Mouse (Mus musculus): ENCODE results near the gene Fbrsl1. TPM values are rescaled to one million over a fixed set of nuclear protein-coding genes. Genes with fewer than 3 reads are reported as not detected.

The Fbrsl1 gene
- polyA plus RNA-seq (2012; rRNA removed) = 64.9 and 107 TPM in 2 replicates

GRCm38 (mm10) chr5:110448436-110449134 is at the start of gene Fbrsl1:
Gene Fbrsl1 (minus strand): TSS chr5:110448503.
- 1% methylated on average over 45 of the region's 46 CpGs for WGBS
- TF ChIP-seq CTCF (IDR thresholded peaks at IDR 0.05; ENCODE audit: insufficient read depth, low read length) (no peak), POLR2A (IDR thresholded peaks at IDR 0.05; ENCODE audit: borderline replicate concordance, extremely low read depth, low read depth, low read length) (peak; percentile 94)
- DNase-seq = peak; percentile 98

GRCm38 (mm10) chr5:110498071-110498470 is 49.8 kb upstream of the Fbrsl1 start:
- Histone ChIP-seq H3K4me1 (ENCODE audit: control insufficient read depth, insufficient read depth, low read length) (no peaks in the 10 kb centered on the region), H3K4me3 (replicated peaks; ENCODE audit: extremely low read depth, low read depth, low read length) (no peak overlapping the region)
- TF ChIP-seq CTCF (IDR thresholded peaks at IDR 0.05; ENCODE audit: insufficient read depth, low read length) (no peak), POLR2A (IDR thresholded peaks at IDR 0.05; ENCODE audit: borderline replicate concordance, extremely low read depth, low read depth, low read length) (no peak)
- 40% methylated on average over 10 of the region's 10 CpGs for WGBS
- no peak for DNase-seq

More at GRCm38 (mm10) chr5:110448436-110449134, at the start of gene Fbrsl1:
- Histone ChIP-seq H3K4me1 (ENCODE audit: control insufficient read depth, insufficient read depth, low read length) (peaks cover 9% of the 10 kb centered on the region; the same call in 1 of the 2 replicates), H3K4me3 (replicated peaks; ENCODE audit: extremely low read depth, low read depth, low read length) (peak within 1 kb of the TSS; percentile 77)

- H3K4me3 ChIP-seq (replicated peaks; ENCODE audit: extremely low read depth, low read depth, low read length) = no peak overlapping the region
- no peak for TF ChIP-seq CTCF (IDR thresholded peaks at IDR 0.05; ENCODE audit: insufficient read depth, low read length)
- H3K4me1 ChIP-seq (ENCODE audit: control insufficient read depth, insufficient read depth, low read length) = no peaks in the 10 kb centered on the region
- DNase-seq = no peak
- 78% methylated on average over 5 of the region's 5 CpGs for WGBS
These were observed 49.3 kb upstream of the Fbrsl1 start for GRCm38 (mm10) chr5:110497556-110497955.

GRCm38 (mm10) chr5:110495051-110495450 is 46.7 kb upstream of the Fbrsl1 start:
- 96% methylated on average over 6 of the region's 6 CpGs for WGBS
- no peak for TF ChIP-seq POLR2A (IDR thresholded peaks at IDR 0.05; ENCODE audit: borderline replicate concordance, extremely low read depth, low read depth, low read length)
- no peak for TF ChIP-seq CTCF (IDR thresholded peaks at IDR 0.05; ENCODE audit: insufficient read depth, low read length)
- Histone ChIP-seq H3K4me1 (ENCODE audit: control insufficient read depth, insufficient read depth, low read length) (no peaks in the 10 kb centered on the region), H3K4me3 (replicated peaks; ENCODE audit: extremely low read depth, low read depth, low read length) (no peak overlapping the region)
- DNase-seq = no peak

- Histone ChIP-seq H3K4me1 (ENCODE audit: control insufficient read depth, insufficient read depth, low read length) (no peaks in the 10 kb centered on the region), H3K4me3 (replicated peaks; ENCODE audit: extremely low read depth, low read depth, low read length) (no peak overlapping the region)
- TF ChIP-seq POLR2A (IDR thresholded peaks at IDR 0.05; ENCODE audit: borderline replicate concordance, extremely low read depth, low read depth, low read length) = no peak
- no peak for TF ChIP-seq CTCF (IDR thresholded peaks at IDR 0.05; ENCODE audit: insufficient read depth, low read length)
- 55% methylated on average over 4 of the region's 4 CpGs for WGBS
- no peak for DNase-seq
These were observed 46.1 kb upstream of the Fbrsl1 start for GRCm38 (mm10) chr5:110494396-110494795.

GRCm38 (mm10) chr5:110493785-110494184 is 45.5 kb upstream of the Fbrsl1 start:
- TF ChIP-seq CTCF (IDR thresholded peaks at IDR 0.05; ENCODE audit: insufficient read depth, low read length) (peak; percentile 86), POLR2A (IDR thresholded peaks at IDR 0.05; ENCODE audit: borderline replicate concordance, extremely low read depth, low read depth, low read length) (no peak)
- Histone ChIP-seq H3K4me1 (ENCODE audit: control insufficient read depth, insufficient read depth, low read length) (no peaks in the 10 kb centered on the region), H3K4me3 (replicated peaks; ENCODE audit: extremely low read depth, low read depth, low read length) (no peak overlapping the region)
- peak; percentile 53 for DNase-seq
- whole genome bisulfite sequencing = 5% methylated on average over 4 of the region's 4 CpGs

GRCm38 (mm10) chr5:110489639-110490038 is 41.3 kb upstream of the Fbrsl1 start:
- H3K4me3 ChIP-seq (replicated peaks; ENCODE audit: extremely low read depth, low read depth, low read length) = no peak overlapping the region
- TF ChIP-seq CTCF (IDR thresholded peaks at IDR 0.05; ENCODE audit: insufficient read depth, low read length) (no peak), POLR2A (IDR thresholded peaks at IDR 0.05; ENCODE audit: borderline replicate concordance, extremely low read depth, low read depth, low read length) (no peak)
- peaks cover 7% of the 10 kb centered on the region for H3K4me1 ChIP-seq (ENCODE audit: control insufficient read depth, insufficient read depth, low read length)
- no peak for DNase-seq
- WGBS = 53% methylated on average over 4 of the region's 4 CpGs

GRCm38 (mm10) chr5:110487943-110488342 is 39.6 kb upstream of the Fbrsl1 start:
- no peak for DNase-seq
- TF ChIP-seq POLR2A (IDR thresholded peaks at IDR 0.05; ENCODE audit: borderline replicate concordance, extremely low read depth, low read depth, low read length) = no peak
- no peak for TF ChIP-seq CTCF (IDR thresholded peaks at IDR 0.05; ENCODE audit: insufficient read depth, low read length)
- 50% methylated on average over 1 of the region's 1 CpGs for WGBS
- Histone ChIP-seq H3K4me1 (ENCODE audit: control insufficient read depth, insufficient read depth, low read length) (peaks cover 7% of the 10 kb centered on the region), H3K4me3 (replicated peaks; ENCODE audit: extremely low read depth, low read depth, low read length) (no peak overlapping the region)

GRCm38 (mm10) chr5:110486674-110487334 is 38.5 kb upstream of the Fbrsl1 start:
- Histone ChIP-seq H3K4me1 (ENCODE audit: control insufficient read depth, insufficient read depth, low read length) (peaks cover 7% of the 10 kb centered on the region), H3K4me3 (replicated peaks; ENCODE audit: extremely low read depth, low read depth, low read length) (no peak overlapping the region)
- TF ChIP-seq POLR2A (IDR thresholded peaks at IDR 0.05; ENCODE audit: borderline replicate concordance, extremely low read depth, low read depth, low read length) (no peak), CTCF (IDR thresholded peaks at IDR 0.05; ENCODE audit: insufficient read depth, low read length) (no peak)
- WGBS = 31% methylated on average over 5 of the region's 5 CpGs
- no peak for DNase-seq

- peaks cover 7% of the 10 kb centered on the region for H3K4me1 ChIP-seq (ENCODE audit: control insufficient read depth, insufficient read depth, low read length)
- no peak for TF ChIP-seq CTCF (IDR thresholded peaks at IDR 0.05; ENCODE audit: insufficient read depth, low read length)
- no peak for TF ChIP-seq POLR2A (IDR thresholded peaks at IDR 0.05; ENCODE audit: borderline replicate concordance, extremely low read depth, low read depth, low read length)
- 77% methylated on average over 3 of the region's 3 CpGs for WGBS
- no peak overlapping the region for H3K4me3 ChIP-seq (replicated peaks; ENCODE audit: extremely low read depth, low read depth, low read length)
- DNase-seq = no peak
These were observed 36.4 kb upstream of the Fbrsl1 start for GRCm38 (mm10) chr5:110484711-110485110.

Measured in lung, adult 2 months (tissue).